Mouse (Mus musculus) liver, adult 2 months (tissue): ENCODE results near the gene Unc5b. TPM values are rescaled to one million over a fixed set of nuclear protein-coding genes. Genes with fewer than 3 reads are reported as not detected.
A peak's percentile ranks its signal among the peaks of the same experiment; 100 is the strongest.

Experiments
- DNase-seq: peaks from one replicate; pipeline ENCODE4 v3.0.0-alpha.2; 2011; ENCODE audit warnings: low read depth, low spot score; ENCODE audit errors: extremely low read depth
- H3K27ac ChIP-seq: fragments of 200-500 bp; replicated peaks from 2 replicates; pipeline ENCODE4 v1.5.1; 2012; ENCODE audit warnings: low read depth, mild to moderate bottlenecking, control low read depth, inconsistent platforms, low read length; ENCODE audit not compliant: insufficient read depth
- H3K27me3 ChIP-seq: fragments of 200-500 bp; 2 replicates; pipeline ENCODE4 v1.6.1; 2012; ENCODE audit warnings: mild to moderate bottlenecking, moderate library complexity, low read length, inconsistent platforms; ENCODE audit not compliant: control insufficient read depth, insufficient read depth
- H3K36me3 ChIP-seq: fragments of 200-500 bp; 2 replicates; pipeline ENCODE4 v1.6.1; 2012; ENCODE audit warnings: low read length, inconsistent platforms; ENCODE audit not compliant: control insufficient read depth, insufficient read depth
- H3K4me1 ChIP-seq: fragments of 200-500 bp; 2 replicates; pipeline ENCODE4 v1.6.1; 2011; ENCODE audit warnings: low read length; ENCODE audit not compliant: control insufficient read depth, insufficient read depth
- H3K4me3 ChIP-seq: fragments of 200-500 bp; 2 replicates; pipeline ENCODE4 v1.5.1; 2011; ENCODE audit warnings: low read depth, mild to moderate bottlenecking, control low read depth, low read length, moderate library complexity; ENCODE audit not compliant: insufficient read depth
- H3K79me2 ChIP-seq: fragments of 200-500 bp; 2 replicates; pipeline ENCODE4 v1.6.1; 2012; ENCODE audit warnings: inconsistent platforms, mild to moderate bottlenecking, low read length, moderate library complexity; ENCODE audit not compliant: control insufficient read depth, insufficient read depth
- H3K9ac ChIP-seq: fragments of 200-500 bp; 2 replicates; pipeline ENCODE4 v1.6.1; 2012; ENCODE audit warnings: low read depth, mild to moderate bottlenecking, control low read depth, inconsistent platforms, low read length
- CTCF ChIP-seq: fragments of 200-500 bp; IDR thresholded peaks from 2 replicates; pipeline ENCODE4 v1.5.1; 2011; ENCODE audit warnings: low read depth, low read length, control low read depth
- POLR2A ChIP-seq: fragments of 200-500 bp; IDR thresholded peaks from 2 replicates; pipeline ENCODE4 v1.6.1; 2011; ENCODE audit warnings: low read length, control low read depth; ENCODE audit not compliant: insufficient read depth; ENCODE audit errors: extremely low read depth
- WGBS: fragments of 180-500 bp; shearing (Covaris S2); methylation state at CpG from one replicate; pipeline ENCODE4 v1.1.7; 2018; 5-methylcytosine and 5-hydroxymethylcytosine counted together
- polyA plus RNA-seq: library from polyadenylated mRNA; depleted of rRNA; stranded (reverse); fragments of >200 nt; gene quantifications from 2 replicates; pipeline ENCODE4 v1.2.3, GENCODE M21; 2012
- total RNA-seq: library from RNA; depleted of rRNA; stranded (reverse); fragments of >200 nt; gene quantifications from 2 replicates; pipeline ENCODE4 v1.2.3, GENCODE M21; 2014

Unc5b gene
- total and polyA plus RNA-seq, 2 experiments: 0.83 to 1.0 TPM

GRCm38 (mm10) chr10:60838816-60839215, 7.4 kb upstream of the Unc5b start:
- H3K27ac ChIP-seq: no peak overlapping the region
- H3K4me3 ChIP-seq: no peak overlapping the region
- H3K9ac ChIP-seq: no peak overlapping the region
- no peaks in the 10 kb centered on the region for H3K4me1 ChIP-seq
- TF ChIP-seq CTCF (no peak), POLR2A (no peak)
- DNase-seq: no peak
- no peaks in the 10 kb centered on the region for H3K27me3 ChIP-seq
- H3K36me3 ChIP-seq: no peaks in the 10 kb centered on the region
- 69% methylated on average over 19 of the region's 19 CpGs for WGBS
- no peaks in the 10 kb centered on the region for H3K79me2 ChIP-seq

- DNase-seq: peak; percentile 41
- Histone ChIP-seq H3K79me2 (no peaks in the 10 kb centered on the region), H3K4me1 (peaks cover 15% of the 10 kb centered on the region), H3K27me3 (0 out of 2 replicates have a peak, but pooled peaks cover 2% of the 10 kb centered on the region), H3K4me3 (no peak overlapping the region; the same call in 1 of the 2 replicates), H3K9ac (no peak overlapping the region), H3K36me3 (no peaks in the 10 kb centered on the region), H3K27ac (no peak overlapping the region)
- TF ChIP-seq CTCF (peak; percentile 98), POLR2A (no peak)
- 7% methylated on average over 13 of the region's 13 CpGs for WGBS
These were observed 3.6 kb upstream of the Unc5b start for GRCm38 (mm10) chr10:60834949-60835348.

DNA sequence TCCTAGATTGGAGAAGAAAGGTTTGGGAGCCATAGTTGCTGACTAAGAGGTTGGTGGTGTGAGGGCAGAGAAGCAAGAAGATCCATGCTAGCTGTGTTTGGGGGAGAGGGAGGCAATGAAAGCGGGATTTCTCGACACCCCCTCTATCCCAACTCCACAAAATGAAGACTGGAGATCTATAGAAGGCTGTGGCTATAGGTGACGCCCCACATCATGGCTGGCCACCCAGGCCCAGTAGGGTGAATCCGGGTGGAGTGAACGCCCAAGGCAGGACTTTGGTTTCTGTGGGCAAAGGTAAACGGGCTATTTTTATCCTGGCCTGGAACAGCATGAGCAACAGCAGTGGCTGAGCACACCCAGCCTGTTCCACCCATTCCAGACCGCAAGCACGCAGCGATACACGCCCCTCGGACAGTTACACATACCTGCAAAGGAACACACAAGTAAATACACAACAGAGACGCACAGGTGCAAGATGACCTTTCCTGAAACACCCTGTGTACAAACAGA, 1.3 kb upstream of the Unc5b start:
- H3K9ac ChIP-seq: no peak overlapping the region
- H3K27me3 ChIP-seq: peaks cover 12% of the 10 kb centered on the region; the same call in 1 of the 2 replicates
- no peaks in the 10 kb centered on the region for H3K36me3 ChIP-seq
- WGBS: 43% methylated on average over 12 of the region's 12 CpGs
- DNase-seq: peak; percentile 83
- no peak overlapping the region for H3K4me3 ChIP-seq
- H3K27ac ChIP-seq: no peak overlapping the region
- TF ChIP-seq CTCF: no peak
- no peak for TF ChIP-seq POLR2A
- H3K79me2 ChIP-seq: no peaks in the 10 kb centered on the region
- peaks cover 15% of the 10 kb centered on the region for H3K4me1 ChIP-seq

- peak overlapping the region; percentile 81 for H3K9ac ChIP-seq
- H3K79me2 ChIP-seq: no peaks in the 10 kb centered on the region
- WGBS: 1% methylated on average over 78 of the region's 78 CpGs
- H3K4me1 ChIP-seq: peaks cover 15% of the 10 kb centered on the region
- TF ChIP-seq POLR2A (no peak), CTCF (peak; percentile 9; the same call in 1 of the 2 replicates)
- peaks cover 17% of the 10 kb centered on the region; the same call in 1 of the 2 replicates for H3K27me3 ChIP-seq
- peak overlapping the region; percentile 59 for H3K4me3 ChIP-seq
- peak overlapping the region; percentile 28 for H3K27ac ChIP-seq
- peak; percentile 26 for DNase-seq
- no peaks in the 10 kb centered on the region for H3K36me3 ChIP-seq
These were observed 628 bp downstream of the Unc5b start for GRCm38 (mm10) chr10:60830556-60831350.

DNA sequence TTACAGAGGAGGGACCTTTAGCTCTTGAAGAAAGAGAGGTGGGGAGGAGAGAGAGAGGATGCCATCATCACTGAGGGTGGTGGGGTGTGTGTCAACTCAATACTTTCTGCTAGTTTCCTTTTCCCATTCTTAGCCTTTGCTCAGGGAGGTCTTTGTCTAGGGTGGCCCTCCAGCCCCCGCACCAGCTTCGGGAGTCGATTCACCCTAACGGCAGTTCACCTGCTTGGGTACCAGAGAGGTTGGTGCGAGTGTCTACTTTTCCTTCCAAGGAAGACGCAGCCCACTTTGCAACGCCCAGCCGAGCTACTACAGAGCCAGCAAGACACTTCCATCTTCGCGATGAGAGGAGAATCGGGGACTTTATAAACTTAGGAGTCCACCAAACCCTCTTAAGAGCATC, 1.4 kb downstream of the Unc5b start:
- no peaks in the 10 kb centered on the region for H3K36me3 ChIP-seq
- no peak for TF ChIP-seq POLR2A
- no peak for TF ChIP-seq CTCF
- H3K27me3 ChIP-seq: peaks cover 17% of the 10 kb centered on the region; the same call in 1 of the 2 replicates
- no peak overlapping the region for H3K9ac ChIP-seq
- H3K79me2 ChIP-seq: no peaks in the 10 kb centered on the region
- H3K27ac ChIP-seq: no peak overlapping the region
- 3% methylated on average over 11 of the region's 11 CpGs for WGBS
- H3K4me1 ChIP-seq: peaks cover 15% of the 10 kb centered on the region
- 0 out of 2 replicates have a peak overlapping the region, but pooled peaks have one; percentile 59 for H3K4me3 ChIP-seq
- DNase-seq: no peak
